Mouse (Mus musculus) B cell, adult 2 months (primary cell): ENCODE measurements around the gene Tnfrsf8.

Source experiments
- DNase-seq, 2 experiments: peaks; one replicate each; pipeline ENCODE4 v3.0.0; 2022

The Tnfrsf8 gene

DNA sequence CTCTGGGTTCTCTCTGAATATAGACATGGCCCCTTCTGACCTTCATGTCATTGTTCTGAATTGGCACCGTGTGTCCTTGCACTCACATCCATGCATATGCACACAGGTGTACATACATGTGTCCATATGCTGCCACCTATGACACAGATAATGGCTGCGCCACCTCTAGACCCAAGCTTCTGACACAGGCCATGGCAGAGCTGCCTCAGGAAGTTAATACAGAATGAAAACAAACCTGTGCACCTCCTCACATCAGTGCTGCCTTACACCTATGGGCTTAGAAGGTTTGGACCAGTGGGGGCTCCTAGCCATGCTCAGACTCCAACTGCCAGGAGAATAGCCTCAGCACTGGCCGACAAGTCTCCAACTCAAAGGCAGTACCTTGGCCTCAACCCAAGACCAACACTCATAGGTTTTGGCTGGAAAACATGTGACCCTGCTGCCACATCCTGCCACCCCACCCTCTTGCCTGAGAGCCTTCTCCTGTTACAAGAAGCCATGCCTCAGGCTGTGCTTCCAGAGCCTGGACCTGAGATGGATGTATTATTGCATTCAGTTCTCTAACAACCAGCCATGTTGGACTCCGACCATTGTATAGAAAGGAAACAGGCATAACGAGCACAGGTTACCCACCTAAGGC is 85.3 kb downstream of the Tnfrsf8 start:
- DNase-seq, result no peak

GRCm38 (mm10) chr4:145229051-145229450 is 85.9 kb downstream of the Tnfrsf8 start:
- no peak for DNase-seq

DNA sequence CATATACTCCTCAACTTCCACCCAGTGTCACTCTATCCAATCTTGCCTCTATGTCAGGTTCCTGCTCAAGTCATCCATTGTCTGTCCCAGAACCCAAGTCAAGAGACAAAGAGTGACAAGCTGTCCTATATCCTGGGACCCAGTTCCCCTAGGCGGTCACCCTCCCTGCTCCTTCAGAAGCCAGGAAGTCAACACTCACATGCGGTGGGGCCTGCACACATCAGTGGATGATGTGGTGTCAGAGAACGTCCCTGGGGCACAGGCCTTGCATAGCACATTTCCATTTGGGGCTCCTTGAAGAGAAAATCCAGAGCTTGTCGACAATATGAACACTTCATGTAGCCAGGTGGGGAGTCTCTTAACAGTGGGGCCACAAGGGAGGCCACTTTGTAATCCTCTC is 90.4 kb downstream of the Tnfrsf8 start:
- DNase-seq, result no peak

DNA sequence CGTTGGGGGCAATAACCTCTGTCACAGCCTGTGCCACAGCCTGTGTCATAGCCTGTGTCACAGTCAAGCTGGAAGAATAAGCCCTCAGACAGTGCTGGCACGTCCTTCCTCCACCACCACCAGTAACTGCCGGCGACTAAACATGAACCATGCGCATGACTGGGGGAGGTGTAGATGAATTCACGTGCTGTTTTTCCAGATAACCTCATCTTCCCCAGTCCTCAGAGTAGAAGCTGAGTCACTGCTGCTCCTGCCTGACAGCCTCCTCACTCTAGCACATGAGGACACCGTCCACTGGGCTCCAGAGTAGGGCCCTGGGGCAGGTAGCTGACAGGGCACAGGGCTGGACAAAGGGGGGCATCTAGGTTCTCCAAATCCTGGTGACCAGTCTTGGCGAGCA is 92.9 kb downstream of the Tnfrsf8 start:
- DNase-seq, result no peak

DNA sequence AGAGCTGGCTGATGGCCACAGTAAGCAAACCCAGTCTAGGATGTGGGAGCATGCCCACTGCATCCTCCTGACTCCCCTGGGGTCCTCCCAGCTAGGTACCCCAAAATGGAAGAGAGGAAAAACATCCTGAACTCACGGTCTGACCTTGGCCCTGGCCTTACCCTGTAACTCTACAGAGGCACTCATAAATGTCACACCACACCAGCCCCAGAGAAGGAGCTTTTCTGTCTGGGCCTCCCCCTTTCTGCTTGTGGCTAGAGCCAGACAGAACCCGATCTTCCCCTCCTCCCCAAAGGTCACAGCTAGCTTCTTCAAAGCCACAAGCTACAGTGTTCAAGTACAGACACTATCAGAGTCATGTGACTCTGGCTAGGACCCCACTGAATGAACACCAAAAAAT is 93.6 kb downstream of the Tnfrsf8 start:
- DNase-seq, result no peak

- no peak for DNase-seq
Measured at GRCm38 (mm10) chr4:145220001-145220400, 95.0 kb downstream of the Tnfrsf8 start.

GRCm38 (mm10) chr4:145219240-145219985 is 95.6 kb downstream of the Tnfrsf8 start:
- DNase-seq, result peak; percentile 80

DNA sequence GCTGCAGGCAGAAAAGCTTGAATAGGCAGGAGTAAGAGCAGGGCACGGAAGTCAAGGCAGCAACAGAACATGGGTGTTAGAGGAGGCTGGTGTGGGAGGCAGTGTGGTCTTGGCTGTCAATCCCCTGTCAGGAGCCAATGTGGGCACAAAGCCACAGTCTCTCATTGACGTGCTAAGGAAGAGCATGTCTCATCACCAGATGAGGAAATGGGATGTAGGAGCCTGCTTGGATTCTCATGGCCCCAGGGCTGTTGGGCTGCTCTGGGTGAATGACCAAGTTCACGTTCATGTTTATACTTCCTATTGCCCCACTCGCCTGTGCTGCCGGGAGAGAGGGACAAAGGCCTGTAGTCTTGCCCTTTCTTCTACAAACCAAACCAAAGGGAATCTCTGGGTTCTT is 97.1 kb downstream of the Tnfrsf8 start:
- no peak for DNase-seq
